Mouse (Mus musculus): ENCODE measurements around the gene Cdh5. TPM values are rescaled to one million over a fixed set of nuclear protein-coding genes. Genes with fewer than 3 reads are reported as not detected.
A peak's percentile ranks its signal among the peaks of the same experiment; 100 is the strongest.
"Not testable (repeated sequence)": the region's sequence is repeated elsewhere in the genome, so short reads cannot be mapped to it uniquely, and the experiment has no call there.

Gene Cdh5
- not detected in 3 replicates for total RNA-seq (2017)

DNA sequence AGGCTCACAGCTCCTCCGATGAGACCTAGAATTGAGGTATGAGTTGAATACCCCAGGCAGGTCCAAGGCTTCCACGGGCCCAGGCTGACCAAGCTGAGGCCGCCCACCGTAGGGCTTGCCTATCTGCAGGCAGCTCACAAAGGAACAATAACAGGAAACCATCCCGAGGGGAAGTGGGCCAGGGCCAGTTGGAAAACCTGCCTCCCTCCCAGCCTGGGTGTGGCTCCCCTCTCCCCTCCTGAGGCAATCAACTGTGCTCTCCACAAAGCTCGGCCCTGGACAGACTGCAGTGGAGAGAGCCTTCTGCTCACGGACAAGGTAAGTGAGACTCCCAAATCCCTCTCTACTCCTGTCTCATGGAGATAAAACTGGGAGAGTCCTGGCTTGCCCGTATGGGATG lies at the start of gene Cdh5:
Cdh5 (plus strand) TSS at position 211 of the 400 bp plus-strand sequence.
- no peak for ATAC-seq (replicated peaks; ENCODE audit: insufficient number of reproducible peaks, low FRiP score, low TSS enrichment, poor library complexity, severe bottlenecking)

- no peak for ATAC-seq (replicated peaks; ENCODE audit: insufficient number of reproducible peaks, low FRiP score, low TSS enrichment, poor library complexity, severe bottlenecking)
These were observed 41.5 kb upstream of the Cdh5 start for GRCm38 (mm10) chr8:104059922-104060321.

GRCm38 (mm10) chr8:104060446-104060845 lies 41.0 kb upstream of the Cdh5 start:
- ATAC-seq (replicated peaks; ENCODE audit: insufficient number of reproducible peaks, low FRiP score, low TSS enrichment, poor library complexity, severe bottlenecking) = no peak

DNA sequence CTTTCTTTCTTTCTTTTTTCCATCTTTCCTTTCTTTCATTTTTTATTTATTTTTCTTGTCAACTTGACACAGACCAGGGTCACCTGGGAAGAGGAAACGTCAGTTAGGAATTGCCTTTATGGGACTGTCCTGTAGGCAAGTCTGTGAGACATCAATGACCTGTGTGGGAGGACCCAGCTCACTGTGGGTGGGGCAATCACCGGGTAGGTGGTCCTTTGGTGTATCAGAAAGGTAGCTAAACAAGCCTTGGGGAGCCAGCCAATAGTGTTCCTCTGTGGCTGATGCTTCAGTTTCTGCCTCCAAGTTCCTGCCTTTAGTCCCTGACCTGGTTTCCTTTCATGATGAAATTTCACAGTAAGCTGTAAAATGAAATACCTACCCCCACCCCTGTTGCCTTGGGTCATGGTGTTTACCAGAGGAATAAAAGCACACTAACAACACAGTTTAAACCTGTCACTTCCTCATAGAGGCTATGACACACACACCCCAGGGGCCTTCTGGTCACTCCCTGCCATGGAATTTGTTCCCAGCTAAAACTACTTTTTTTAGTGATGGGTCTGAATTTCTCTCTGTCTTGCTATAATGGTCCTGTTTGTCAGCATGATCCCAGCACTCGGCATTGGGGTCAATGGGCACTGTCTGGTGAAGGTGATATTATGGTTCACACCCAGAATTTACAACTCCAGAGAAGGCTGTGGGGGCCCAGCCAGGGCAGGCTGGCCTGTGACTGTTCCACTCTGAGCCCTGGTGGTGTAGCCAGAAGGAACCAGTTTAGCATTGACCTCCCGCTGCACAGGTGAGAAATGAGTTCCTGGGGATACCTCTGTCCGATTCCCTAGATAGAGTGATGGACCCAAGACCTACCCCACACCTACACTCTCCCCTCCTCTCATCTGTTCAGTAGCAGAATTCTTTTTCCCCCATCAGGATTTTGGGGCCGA lies 40.1 kb upstream of the Cdh5 start:
- no peak for ATAC-seq (replicated peaks; ENCODE audit: insufficient number of reproducible peaks, low FRiP score, low TSS enrichment, poor library complexity, severe bottlenecking)

GRCm38 (mm10) chr8:104061989-104062820 lies 39.2 kb upstream of the Cdh5 start:
- no peak for ATAC-seq (replicated peaks; ENCODE audit: insufficient number of reproducible peaks, low FRiP score, low TSS enrichment, poor library complexity, severe bottlenecking)

GRCm38 (mm10) chr8:104065223-104065622 lies 36.2 kb upstream of the Cdh5 start:
- ATAC-seq (replicated peaks; ENCODE audit: insufficient number of reproducible peaks, low FRiP score, low TSS enrichment, poor library complexity, severe bottlenecking) = no peak

DNA sequence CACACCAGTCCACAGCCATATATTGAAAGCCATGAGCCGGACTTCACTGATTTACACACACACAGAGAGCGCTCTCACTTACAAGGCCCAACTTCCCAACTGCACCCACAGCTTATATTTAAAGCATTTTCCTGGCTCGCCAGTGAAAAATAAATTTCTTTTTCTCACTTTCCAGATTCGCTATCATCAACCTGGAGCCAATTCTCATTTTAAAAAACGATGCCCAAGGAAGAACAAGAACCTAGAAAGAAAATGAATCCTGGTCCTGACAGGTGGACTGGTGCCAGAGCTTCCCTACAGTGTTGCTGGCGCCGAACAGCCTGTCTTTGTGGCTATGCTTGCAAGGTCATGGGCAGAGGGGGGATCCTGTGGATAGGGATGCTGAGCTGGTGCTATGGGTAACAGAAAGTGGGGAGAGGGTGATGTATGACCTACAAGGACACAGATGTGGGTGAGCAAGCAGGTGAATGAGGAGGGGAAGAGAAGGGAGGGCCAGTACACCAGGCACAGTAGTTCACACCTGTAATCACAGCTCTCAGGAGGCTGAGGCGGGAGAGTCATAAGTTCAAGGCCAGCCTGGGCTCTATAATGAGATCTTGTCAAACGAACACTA lies 35.4 kb upstream of the Cdh5 start:
- ATAC-seq (replicated peaks; ENCODE audit: insufficient number of reproducible peaks, low FRiP score, low TSS enrichment, poor library complexity, severe bottlenecking) = no peak

DNA sequence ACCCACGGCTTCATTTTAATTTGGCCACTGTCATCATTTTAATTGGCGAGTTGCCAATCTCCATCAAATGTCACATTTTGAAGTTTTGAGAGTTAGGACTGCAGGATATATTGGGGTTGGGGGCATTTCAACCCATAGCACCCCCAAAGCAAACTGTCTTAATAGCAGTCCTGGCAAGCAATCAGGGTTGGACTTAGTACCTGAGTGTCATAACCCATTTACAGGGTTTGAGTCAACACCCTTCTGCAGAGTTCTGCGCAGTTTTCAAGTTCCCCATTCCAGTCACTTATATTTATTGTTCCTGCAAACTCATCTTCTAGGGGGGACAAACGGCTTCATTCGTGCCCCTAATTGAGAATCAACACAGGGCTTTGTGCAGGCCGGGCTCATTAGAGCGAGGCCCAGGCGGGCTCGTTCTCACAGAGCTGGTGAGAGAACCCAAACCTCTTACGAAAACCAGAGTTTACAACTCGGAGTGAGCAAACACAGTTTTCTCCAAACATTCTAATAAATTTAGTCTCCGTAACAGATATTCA lies 34.0 kb upstream of the Cdh5 start:
- ATAC-seq (replicated peaks; ENCODE audit: insufficient number of reproducible peaks, low FRiP score, low TSS enrichment, poor library complexity, severe bottlenecking) = no peak

DNA sequence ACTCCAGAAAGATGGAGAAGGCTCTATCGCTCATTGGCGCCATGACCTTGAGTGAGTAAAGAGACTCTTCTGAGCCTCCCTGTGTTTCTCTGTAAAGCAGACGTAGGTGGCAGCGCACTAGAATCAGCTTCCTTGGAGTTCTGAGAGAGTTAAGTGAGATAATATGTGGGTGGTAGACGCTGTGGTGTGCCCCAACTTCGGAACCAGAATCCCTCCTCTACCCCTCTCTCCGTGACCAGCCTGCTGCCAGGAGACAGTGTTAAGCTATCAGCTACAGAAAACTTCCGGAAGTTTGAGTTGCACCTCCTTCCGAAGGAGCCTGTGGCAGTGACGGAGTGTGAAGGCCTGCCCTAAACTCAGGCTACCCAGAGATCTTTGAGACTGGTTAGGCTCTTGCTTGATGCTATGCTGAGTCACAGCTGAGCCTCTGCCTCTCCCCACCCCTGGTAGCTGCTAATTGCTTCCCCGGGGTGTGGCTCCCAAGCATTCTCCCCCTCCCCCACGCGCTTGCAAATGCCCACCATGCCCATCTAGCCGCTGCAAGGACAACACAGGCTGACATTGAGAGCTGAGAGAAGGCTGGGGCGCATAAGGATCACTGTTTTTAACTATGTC lies 32.9 kb upstream of the Cdh5 start:
- no peak for ATAC-seq (replicated peaks; ENCODE audit: insufficient number of reproducible peaks, low FRiP score, low TSS enrichment, poor library complexity, severe bottlenecking)

DNA sequence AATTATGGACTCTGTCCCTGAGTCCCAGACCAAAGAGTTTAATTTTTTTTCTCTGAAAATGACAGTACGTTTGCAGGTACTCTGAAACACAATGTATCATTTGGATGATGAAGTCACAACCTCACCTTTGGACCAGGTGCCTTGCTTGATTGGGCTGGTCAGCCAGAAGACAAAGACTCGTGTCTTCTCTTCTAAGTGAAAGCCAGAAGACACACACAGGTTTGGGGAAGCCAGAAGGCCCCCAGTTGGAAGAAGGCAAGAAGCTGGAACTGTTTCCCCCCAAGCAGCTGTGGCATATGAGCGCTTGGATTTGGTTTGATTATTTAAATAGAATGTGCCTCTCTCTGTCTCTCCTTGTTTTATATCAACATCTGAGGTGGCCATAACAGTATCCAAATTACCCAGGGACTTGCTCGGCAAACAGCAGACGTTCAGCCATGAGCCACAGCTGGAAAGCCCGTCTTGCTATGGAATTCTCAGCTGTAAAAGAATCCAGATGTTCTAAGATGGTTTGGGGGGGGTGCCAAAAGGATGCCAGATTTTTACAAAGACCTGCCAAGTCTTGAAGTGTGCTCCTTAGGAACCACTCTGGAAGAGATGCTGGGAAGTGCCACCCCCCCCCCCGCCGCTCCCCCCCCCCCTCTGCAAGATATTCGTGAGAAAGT lies 31.1 kb upstream of the Cdh5 start:
- ATAC-seq (replicated peaks; ENCODE audit: insufficient number of reproducible peaks, low FRiP score, low TSS enrichment, poor library complexity, severe bottlenecking) = not testable (repeated sequence)

GRCm38 (mm10) chr8:104070949-104071348 lies 30.5 kb upstream of the Cdh5 start:
- ATAC-seq (replicated peaks; ENCODE audit: insufficient number of reproducible peaks, low FRiP score, low TSS enrichment, poor library complexity, severe bottlenecking) = no peak

DNA sequence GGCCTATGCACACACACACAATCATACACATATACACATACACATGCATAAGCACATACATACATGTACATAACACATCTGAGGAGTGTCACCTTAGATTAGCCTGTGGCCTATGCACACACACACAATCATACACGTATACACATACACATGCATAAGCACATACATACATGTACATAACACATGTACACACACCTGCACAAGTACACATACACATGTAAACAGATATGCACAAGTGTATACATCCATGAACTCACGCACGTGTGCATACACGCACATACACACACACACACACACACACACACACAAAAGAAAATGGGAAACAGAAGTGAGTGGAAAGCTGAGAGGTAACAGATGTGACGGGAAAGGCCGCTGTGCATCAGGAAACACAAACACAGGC lies 26.3 kb upstream of the Cdh5 start:
- 0 out of 2 replicates have a peak, but pooled peaks have one; percentile 13 for ATAC-seq (replicated peaks; ENCODE audit: insufficient number of reproducible peaks, low FRiP score, low TSS enrichment, poor library complexity, severe bottlenecking)

- no peak for ATAC-seq (replicated peaks; ENCODE audit: insufficient number of reproducible peaks, low FRiP score, low TSS enrichment, poor library complexity, severe bottlenecking)
These were observed 24.6 kb upstream of the Cdh5 start for GRCm38 (mm10) chr8:104076541-104077412.

DNA sequence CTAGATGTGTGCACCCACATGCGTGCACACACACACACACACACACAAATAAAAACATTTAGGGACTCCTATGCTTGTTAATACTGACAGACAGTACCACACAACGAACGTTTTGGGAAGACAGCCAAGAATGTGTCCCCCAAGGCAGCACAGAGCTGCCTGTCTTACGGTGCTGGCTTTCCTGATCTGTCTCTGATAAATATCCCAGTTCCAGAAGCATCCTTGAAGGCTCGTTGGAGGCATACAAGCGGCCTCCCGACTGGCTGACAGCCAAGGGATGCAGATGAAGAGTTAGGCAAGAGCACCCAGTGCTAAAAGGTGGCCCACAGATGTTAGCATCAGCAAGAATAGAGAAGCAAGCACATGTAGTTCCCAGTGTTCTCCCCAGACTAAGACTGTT lies 23.3 kb upstream of the Cdh5 start:
- no peak for ATAC-seq (replicated peaks; ENCODE audit: insufficient number of reproducible peaks, low FRiP score, low TSS enrichment, poor library complexity, severe bottlenecking)

DNA sequence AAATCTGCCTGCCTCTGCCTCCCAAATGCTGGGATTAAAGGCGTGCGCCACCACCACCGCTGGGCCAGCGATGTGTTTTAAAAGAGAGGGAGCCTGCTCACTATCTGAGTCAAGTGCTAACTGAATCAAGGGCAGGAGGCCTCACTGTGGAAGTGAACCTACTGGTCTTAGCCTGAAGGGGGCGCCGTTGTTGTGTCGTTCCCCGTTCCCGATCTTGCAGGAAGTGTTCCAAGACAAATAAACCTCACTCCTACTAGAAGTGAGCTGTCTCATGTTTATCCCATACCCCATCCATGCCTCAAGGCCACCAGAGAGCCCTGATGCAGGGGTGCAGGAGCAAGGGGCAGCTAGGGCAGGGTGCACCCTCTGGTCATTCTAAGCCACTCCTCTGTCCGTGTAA lies 16.1 kb upstream of the Cdh5 start:
- no peak for ATAC-seq (replicated peaks; ENCODE audit: insufficient number of reproducible peaks, low FRiP score, low TSS enrichment, poor library complexity, severe bottlenecking)

- no peak for ATAC-seq (replicated peaks; ENCODE audit: insufficient number of reproducible peaks, low FRiP score, low TSS enrichment, poor library complexity, severe bottlenecking)
These were observed 14.8 kb upstream of the Cdh5 start for GRCm38 (mm10) chr8:104086615-104087014.

DNA sequence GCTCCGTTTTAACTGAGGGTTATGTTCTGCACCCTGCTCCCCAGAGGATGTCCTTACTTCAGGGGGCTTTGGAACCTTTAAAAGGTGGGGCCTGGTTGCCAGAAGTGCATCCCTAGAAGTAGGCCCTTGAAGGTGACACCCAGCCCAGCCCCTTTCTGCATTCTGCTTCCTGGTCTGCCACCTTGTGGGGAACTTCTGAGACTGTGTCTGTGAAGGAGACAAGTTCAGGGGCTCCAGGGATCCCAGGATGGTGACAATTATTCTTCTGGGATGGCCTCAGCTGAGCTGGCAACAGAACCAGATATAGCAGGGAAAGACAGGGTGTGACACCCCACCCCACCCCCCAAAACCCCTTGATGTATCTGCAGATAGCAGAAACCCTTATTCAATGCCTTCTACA lies 14.3 kb upstream of the Cdh5 start:
- no peak for ATAC-seq (replicated peaks; ENCODE audit: insufficient number of reproducible peaks, low FRiP score, low TSS enrichment, poor library complexity, severe bottlenecking)

Data from monocyte, adult 5-6 weeks (primary cell).